Mouse (Mus musculus) heart, embryonic 16.5 days (tissue): ENCODE data around the gene Dlx1. TPM values are rescaled to one million over a fixed set of nuclear protein-coding genes. Genes with fewer than 3 reads are reported as not detected.
A peak's percentile ranks its signal among the peaks of the same experiment; 100 is the strongest.

ENCODE experiments used
- ATAC-seq: fragments of 200-750 bp; cut with Nextera tagmentation; replicated peaks from 2 replicates; pipeline ENCODE4 v1.8.0; 2017; ENCODE audit warnings: moderate number of reproducible peaks; ENCODE audit not compliant: insufficient read depth, low FRiP score; ENCODE audit errors: extremely low read depth
- H3K27ac ChIP-seq: fragments of 300-500 bp; sonication (generic); 2 replicates; pipeline ENCODE4 v1.5.1; 2014; ENCODE audit warnings: mild to moderate bottlenecking, low read length, control low read depth, moderate library complexity
- H3K27me3 ChIP-seq: fragments of 300-500 bp; sonication (generic); 2 replicates; pipeline ENCODE4 v1.6.1; 2014; ENCODE audit warnings: low read length, mixed read lengths; ENCODE audit not compliant: control insufficient read depth, insufficient read depth
- H3K36me3 ChIP-seq: fragments of 300-500 bp; sonication (generic); 2 replicates; pipeline ENCODE4 v1.6.1; 2014; ENCODE audit not compliant: control insufficient read depth, insufficient read depth
- H3K4me1 ChIP-seq: fragments of 300-500 bp; sonication (generic); 2 replicates; pipeline ENCODE4 v1.6.1; 2014; ENCODE audit warnings: low read length, mixed read lengths; ENCODE audit not compliant: control insufficient read depth, insufficient read depth
- H3K4me2 ChIP-seq: fragments of 300-500 bp; sonication (generic); 2 replicates; pipeline ENCODE4 v1.6.1; 2014; ENCODE audit warnings: low read depth, mild to moderate bottlenecking, control low read depth, low read length
- H3K4me3 ChIP-seq: fragments of 300-500 bp; sonication (generic); 2 replicates; pipeline ENCODE4 v1.5.1; 2014; ENCODE audit warnings: mild to moderate bottlenecking, control low read depth, low read length
- H3K9ac ChIP-seq: fragments of 300-500 bp; sonication (generic); 2 replicates; pipeline ENCODE4 v1.6.1; 2014; ENCODE audit warnings: low read length, control low read depth
- H3K9me3 ChIP-seq: fragments of 300-500 bp; sonication (generic); replicated peaks from 2 replicates; pipeline ENCODE4 v1.6.1; 2016; ENCODE audit warnings: low read length; ENCODE audit not compliant: control insufficient read depth
- WGBS: fragments of 180-500 bp; shearing (Covaris S2); extraction: QIAGEN DNeasy Blood & Tissue Kit; methylation state at CpG from one replicate; pipeline ENCODE4 v1.1.7; 2014; 5-methylcytosine and 5-hydroxymethylcytosine counted together
- polyA plus RNA-seq: library from polyadenylated mRNA; unstranded; fragments of >200 nt; fragmentation: Nextera tagmentation; extraction: Ambion mirVana; gene quantifications from 2 replicates; pipeline ENCODE4 v1.2.1, GENCODE M21; 2015

Dlx1 gene
- polyA plus RNA-seq, 1 experiment from 2014 or later = 0.29 TPM

DNA sequence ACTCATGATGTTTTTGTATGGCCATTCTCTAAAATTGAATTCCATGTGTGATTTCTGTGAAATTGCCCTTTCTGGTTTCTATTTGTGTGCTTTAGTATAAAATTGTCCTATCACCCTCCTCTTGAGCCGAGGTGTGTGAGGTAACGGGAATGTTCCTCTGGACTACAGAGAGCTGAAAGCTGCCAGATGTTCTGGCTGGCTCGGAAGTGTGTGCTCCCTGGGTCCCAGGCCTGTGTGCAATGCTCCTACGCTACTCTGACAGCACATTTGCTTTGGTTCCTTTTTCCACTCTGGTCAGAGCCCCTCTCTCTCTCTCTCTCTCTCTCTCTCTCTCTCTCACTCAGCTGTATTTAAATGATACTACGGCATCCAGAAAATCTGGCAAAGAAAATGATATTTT lies 30.7 kb upstream of the Dlx1 start:
- H3K4me3 ChIP-seq = no peak overlapping the region
- no peaks in the 10 kb centered on the region for H3K4me1 ChIP-seq
- H3K27me3 ChIP-seq = no peaks in the 10 kb centered on the region
- 48% methylated on average over 5 of the region's 5 CpGs for WGBS
- ATAC-seq = no peak
- H3K4me2 ChIP-seq = no peak overlapping the region
- no peak overlapping the region for H3K27ac ChIP-seq
- no peak overlapping the region for H3K9ac ChIP-seq
- H3K9me3 ChIP-seq = no peaks in the 10 kb centered on the region
- H3K36me3 ChIP-seq = no peaks in the 10 kb centered on the region

GRCm38 (mm10) chr2:71499276-71500230 lies 28.4 kb upstream of the Dlx1 start:
- H3K27ac ChIP-seq = no peak overlapping the region
- no peaks in the 10 kb centered on the region for H3K36me3 ChIP-seq
- H3K9me3 ChIP-seq = no peaks in the 10 kb centered on the region
- H3K9ac ChIP-seq = no peak overlapping the region
- H3K4me3 ChIP-seq = no peak overlapping the region
- H3K27me3 ChIP-seq = no peaks in the 10 kb centered on the region
- 70% methylated on average over 16 of the region's 16 CpGs for WGBS
- H3K4me2 ChIP-seq = no peak overlapping the region
- ATAC-seq = no peak
- no peaks in the 10 kb centered on the region for H3K4me1 ChIP-seq

DNA sequence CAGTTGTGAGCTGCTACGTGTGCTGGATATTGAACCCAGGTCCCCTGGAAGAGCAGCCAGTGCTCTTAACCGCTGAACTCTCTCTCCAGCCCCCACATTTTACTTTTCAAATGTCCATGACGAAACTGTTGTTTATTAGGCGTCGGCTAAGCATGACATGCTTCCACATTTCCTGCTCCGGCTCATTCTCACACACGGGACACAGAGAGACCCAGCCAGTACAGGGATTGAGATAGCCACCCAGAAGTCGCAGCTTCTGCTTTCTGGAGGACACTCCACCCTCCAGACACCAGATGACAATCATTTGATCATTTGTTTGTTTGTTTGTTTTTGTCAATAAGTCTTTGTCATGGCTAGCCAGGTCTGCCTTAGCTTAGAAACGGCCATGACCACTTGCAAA lies 23.1 kb upstream of the Dlx1 start:
- H3K27ac ChIP-seq = no peak overlapping the region
- no peak for ATAC-seq
- no peaks in the 10 kb centered on the region for H3K4me1 ChIP-seq
- H3K4me3 ChIP-seq = no peak overlapping the region
- H3K4me2 ChIP-seq = no peak overlapping the region
- no peak overlapping the region for H3K9ac ChIP-seq
- no peaks in the 10 kb centered on the region for H3K27me3 ChIP-seq
- 68% methylated on average over 9 of the region's 9 CpGs for WGBS
- no peaks in the 10 kb centered on the region for H3K36me3 ChIP-seq
- H3K9me3 ChIP-seq = no peaks in the 10 kb centered on the region

DNA sequence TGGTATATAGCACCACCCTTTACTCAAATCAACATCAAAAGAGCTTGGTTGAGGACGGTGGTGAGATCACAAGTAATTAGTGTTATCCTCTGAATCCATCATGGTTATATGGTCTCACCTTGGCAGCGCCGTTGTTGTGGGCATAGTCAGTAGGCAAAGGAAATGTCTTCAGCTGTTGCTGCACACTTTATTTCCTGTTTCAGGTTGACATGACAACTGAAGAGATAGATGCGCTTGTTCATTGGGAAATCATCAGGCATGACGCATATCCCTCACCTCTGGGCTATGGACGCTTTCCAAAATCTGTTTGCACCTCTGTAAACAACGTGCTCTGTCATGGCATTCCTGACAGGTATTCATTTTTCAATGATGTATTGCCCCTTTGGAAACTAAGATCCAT lies 16.7 kb upstream of the Dlx1 start:
- Histone ChIP-seq H3K27me3 (no peaks in the 10 kb centered on the region), H3K4me2 (no peak overlapping the region), H3K36me3 (0 out of 2 replicates have a peak, but pooled peaks cover 5% of the 10 kb centered on the region), H3K9ac (no peak overlapping the region), H3K27ac (no peak overlapping the region), H3K9me3 (no peaks in the 10 kb centered on the region), H3K4me3 (no peak overlapping the region), H3K4me1 (no peaks in the 10 kb centered on the region)
- no peak for ATAC-seq
- 87% methylated on average over 7 of the region's 7 CpGs for whole genome bisulfite sequencing

DNA sequence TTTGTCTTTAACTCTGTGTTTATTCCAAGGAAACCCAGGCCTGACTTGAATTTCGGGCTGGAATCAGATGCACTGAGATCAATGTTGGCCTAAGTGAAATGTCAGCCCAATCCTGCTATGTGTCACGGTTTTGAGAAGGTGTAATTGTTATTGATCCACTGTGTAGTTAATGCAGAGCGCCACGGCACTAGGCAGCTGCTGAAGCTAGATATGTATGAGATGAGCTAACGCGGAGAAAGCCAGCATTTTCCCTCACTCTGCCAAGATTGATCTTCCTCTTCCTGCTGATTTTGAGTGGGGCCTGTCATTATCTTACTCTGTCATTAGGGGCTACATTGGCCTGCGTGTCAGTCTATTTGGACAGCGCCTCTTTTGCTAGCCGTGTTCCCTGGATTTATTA lies 15.6 kb upstream of the Dlx1 start:
- WGBS = 80% methylated on average over 9 of the region's 9 CpGs
- no peak overlapping the region for H3K27ac ChIP-seq
- no peak for ATAC-seq

DNA sequence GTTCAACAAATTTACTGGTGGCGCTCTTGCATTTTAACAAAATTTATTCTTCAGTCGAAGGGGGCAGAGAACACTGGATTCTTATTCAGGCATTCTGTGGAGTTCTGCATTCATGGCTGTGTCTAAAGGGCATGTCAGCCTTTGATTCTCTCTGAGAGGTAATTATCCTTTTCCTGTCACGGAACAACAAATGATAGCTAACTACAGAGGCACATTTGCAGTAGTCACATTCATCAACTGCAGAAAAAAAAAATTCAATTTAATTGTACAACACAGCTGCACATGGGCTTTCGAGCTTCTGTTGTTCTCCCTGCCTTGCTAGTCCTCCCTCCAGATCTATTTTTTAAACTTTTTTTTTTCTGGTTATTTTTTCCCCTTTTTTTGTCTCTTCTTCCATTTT lies 10.9 kb upstream of the Dlx1 start:
- 0 out of 2 replicates have a peak, but pooled peaks cover 3% of the 10 kb centered on the region for H3K36me3 ChIP-seq
- H3K27me3 ChIP-seq = peaks cover 7% of the 10 kb centered on the region
- no peaks in the 10 kb centered on the region for H3K9me3 ChIP-seq
- no peak overlapping the region for H3K9ac ChIP-seq
- WGBS = 82% methylated on average over 4 of the region's 4 CpGs
- no peak overlapping the region for H3K4me3 ChIP-seq
- H3K27ac ChIP-seq = no peak overlapping the region
- H3K4me1 ChIP-seq = no peaks in the 10 kb centered on the region
- no peak overlapping the region for H3K4me2 ChIP-seq
- ATAC-seq = no peak

More for the DNA sequence above, 15.6 kb upstream of the Dlx1 start:
- H3K4me2 ChIP-seq = no peak overlapping the region
- no peak overlapping the region for H3K4me3 ChIP-seq
- no peaks in the 10 kb centered on the region for H3K9me3 ChIP-seq
- 0 out of 2 replicates have a peak, but pooled peaks cover 5% of the 10 kb centered on the region for H3K36me3 ChIP-seq
- H3K9ac ChIP-seq = no peak overlapping the region
- H3K4me1 ChIP-seq = no peaks in the 10 kb centered on the region
- no peaks in the 10 kb centered on the region for H3K27me3 ChIP-seq

- peaks cover 10% of the 10 kb centered on the region for H3K27me3 ChIP-seq
- no peak for ATAC-seq
- H3K9me3 ChIP-seq = no peaks in the 10 kb centered on the region
- no peaks in the 10 kb centered on the region for H3K36me3 ChIP-seq
- no peak overlapping the region for H3K27ac ChIP-seq
- no peaks in the 10 kb centered on the region for H3K4me1 ChIP-seq
- no peak overlapping the region for H3K9ac ChIP-seq
- 85% methylated on average over 8 of the region's 8 CpGs for WGBS
- H3K4me3 ChIP-seq = no peak overlapping the region
- H3K4me2 ChIP-seq = no peak overlapping the region
Measured at GRCm38 (mm10) chr2:71517466-71518099, 10.3 kb upstream of the Dlx1 start.

DNA sequence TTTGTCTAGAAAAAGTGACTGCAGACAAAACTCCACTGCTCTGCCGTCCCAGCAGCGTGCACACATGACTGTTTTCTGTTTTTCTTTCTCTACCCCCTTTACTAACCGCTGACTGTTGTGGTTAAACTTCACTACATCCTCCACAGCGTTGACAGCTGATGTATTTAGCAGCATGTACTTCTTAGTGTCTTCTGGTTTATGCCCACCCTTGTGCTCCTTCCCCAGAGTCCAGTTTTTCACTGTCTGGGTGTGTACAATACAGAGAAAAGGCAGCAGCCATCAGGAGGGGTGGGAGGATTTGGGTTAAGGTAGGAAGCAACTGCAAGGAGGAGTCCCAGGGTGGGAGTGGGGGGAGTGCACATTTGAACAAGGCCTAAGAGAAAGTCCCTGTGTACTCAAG lies 5.0 kb upstream of the Dlx1 start:
- Histone ChIP-seq H3K27ac (no peak overlapping the region), H3K9me3 (no peaks in the 10 kb centered on the region), H3K4me2 (no peak overlapping the region), H3K27me3 (peaks cover 59% of the 10 kb centered on the region), H3K36me3 (no peaks in the 10 kb centered on the region), H3K4me1 (no peaks in the 10 kb centered on the region), H3K4me3 (no peak overlapping the region), H3K9ac (no peak overlapping the region)
- ATAC-seq = no peak
- 35% methylated on average over 4 of the region's 4 CpGs for WGBS

DNA sequence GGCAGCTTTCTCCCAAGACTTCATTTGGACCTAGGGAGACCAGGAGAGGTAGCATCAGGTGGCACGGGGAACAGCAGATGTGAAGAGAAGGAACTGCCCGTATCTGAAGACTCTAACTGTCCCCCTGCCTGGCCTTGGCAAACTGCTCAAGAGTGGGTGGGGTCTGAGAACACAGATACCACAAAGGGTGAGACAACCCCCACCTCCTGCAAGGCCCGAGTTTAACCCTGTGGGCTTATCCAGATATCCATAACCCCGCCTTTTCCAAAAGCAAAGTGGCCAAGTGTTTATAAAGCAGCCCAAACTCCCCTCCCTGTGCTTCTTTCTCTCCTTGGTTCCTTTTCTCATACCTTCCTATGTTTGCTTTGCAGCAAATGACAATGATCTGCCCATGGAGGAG lies 4.5 kb upstream of the Dlx1 start:
- H3K27ac ChIP-seq = 0 out of 2 replicates have a peak overlapping the region, but pooled peaks have one; percentile 4
- no peak overlapping the region for H3K9ac ChIP-seq
- H3K36me3 ChIP-seq = no peaks in the 10 kb centered on the region
- H3K4me3 ChIP-seq = no peak overlapping the region
- WGBS = 37% methylated on average over 4 of the region's 4 CpGs
- H3K9me3 ChIP-seq = no peaks in the 10 kb centered on the region
- H3K4me2 ChIP-seq = no peak overlapping the region
- no peaks in the 10 kb centered on the region for H3K4me1 ChIP-seq
- H3K27me3 ChIP-seq = peaks cover 64% of the 10 kb centered on the region
- ATAC-seq = no peak
